Mouse (Mus musculus): ENCODE measurements around the gene Ntf3. TPM values are rescaled to one million over a fixed set of nuclear protein-coding genes. Genes with fewer than 3 reads are reported as not detected.

Ntf3 gene
- total and polyA plus RNA-seq, 3 experiments: not detected

- H3K79me2 ChIP-seq (replicated peaks; ENCODE audit: control insufficient read depth, extremely low read depth, insufficient read depth, poor library complexity, severe bottlenecking): no peaks in the 10 kb centered on the region
- H3K36me3 ChIP-seq (replicated peaks in 1 of 2; ENCODE audit: control insufficient read depth in 1 of 2, insufficient read depth in 1 of 2, low read length in 1 of 2): no peaks in the 10 kb centered on the region
- H3K9ac ChIP-seq (ENCODE audit: insufficient read depth, low read depth): no peak overlapping the region
- no peaks in the 10 kb centered on the region for H3K9me3 ChIP-seq (replicated peaks; ENCODE audit: low read length)
- in situ Hi-C loops (cut with MboI; ENCODE audit: low pct_ligation_motif_present, low pct_unique_long_range_greater_than_20kb, low sequenced_read_pairs): loop anchor here (25.0 kb wide), 1 partner anchor 195 kb away; no protein-coding TSS in a partner anchor
- no peak for DNase-seq (ENCODE audit: extremely low read depth)
- H3K27me3 ChIP-seq (replicated peaks): peaks cover 83% of the 10 kb centered on the region
- H3K4me2 ChIP-seq (ENCODE audit: insufficient read depth, low read depth, poor library complexity, severe bottlenecking): no peak overlapping the region
- dilution Hi-C loops (cut with MboI; ENCODE audit: extremely low pct_ligation_motif_present, extremely low pct_unique_long_range_greater_than_20kb, low sequenced_read_pairs): no loop called here
- H3K4me3 ChIP-seq (replicated peaks in 1 of 3; ENCODE audit: low read depth in 2 of 3, low read length in 2 of 3, poor library complexity in 1 of 3): no peak overlapping the region
- TF ChIP-seq POLR2AphosphoS2 (IDR thresholded peaks at IDR 0.05; ENCODE audit: low read depth, low read length) (no peak), JUN (IDR thresholded peaks at IDR 0.05; ENCODE audit: insufficient read depth, low read depth, low read length) (no peak), PAX5 (IDR thresholded peaks at IDR 0.05; ENCODE audit: low read length) (no peak), IRF4 (IDR thresholded peaks at IDR 0.05; ENCODE audit: low read depth, low read length) (no peak), MAZ (IDR thresholded peaks at IDR 0.05; ENCODE audit: low read depth, low read length) (no peak), ZNF384 (IDR thresholded peaks at IDR 0.05; ENCODE audit: low read depth, low read length) (no peak), CHD2 (IDR thresholded peaks at IDR 0.05; ENCODE audit: low read length) (no peak), RCOR1 (conservative IDR thresholded peaks at IDR 0.05; ENCODE audit: low read depth, low read length) (no peak), POLR2A (IDR thresholded peaks at IDR 0.05; ENCODE audit: low read depth, low read length) (no peak), NRF1 (IDR thresholded peaks at IDR 0.05; ENCODE audit: low read depth, low read length) (no peak), KAT2A (IDR thresholded peaks at IDR 0.05; ENCODE audit: insufficient replicate concordance, low read length) (no peak), SIN3A (IDR thresholded peaks at IDR 0.05; ENCODE audit: low read length) (no peak), CHD1 (IDR thresholded peaks at IDR 0.05; ENCODE audit: low read depth, low read length) (no peak)
- no peak overlapping the region for H3K27ac ChIP-seq (ENCODE audit: insufficient read depth, low read depth)
- H3K4me1 ChIP-seq (ENCODE audit: control insufficient read depth in 1 of 2, insufficient read depth in 2 of 2): no peaks in the 10 kb centered on the region
Measured at GRCm38 (mm10) chr6:126167208-126167590, 489 bp upstream of the Ntf3 start.

GRCm38 (mm10) chr6:126165591-126166155 is 1.0 kb downstream of the Ntf3 start:
- dilution Hi-C loops (cut with MboI; ENCODE audit: extremely low pct_ligation_motif_present, extremely low pct_unique_long_range_greater_than_20kb, low sequenced_read_pairs): no loop called here
- no peaks in the 10 kb centered on the region for H3K9me3 ChIP-seq (replicated peaks; ENCODE audit: low read length)
- H3K4me2 ChIP-seq (ENCODE audit: insufficient read depth, low read depth, poor library complexity, severe bottlenecking): no peak overlapping the region
- no peak overlapping the region for H3K27ac ChIP-seq (ENCODE audit: insufficient read depth, low read depth)
- no peaks in the 10 kb centered on the region for H3K36me3 ChIP-seq (replicated peaks in 1 of 2; ENCODE audit: control insufficient read depth in 1 of 2, insufficient read depth in 1 of 2, low read length in 1 of 2)
- no peak for TF ChIP-seq CTCF (conservative IDR thresholded peaks at IDR 0.05 in 1 of 2, IDR thresholded peaks at IDR 0.05 in 1 of 2; ENCODE audit: low read depth in 2 of 2, low read length in 2 of 2)
- TF ChIP-seq BHLHE40 (IDR thresholded peaks at IDR 0.05; ENCODE audit: low read depth, low read length): no peak
- TF ChIP-seq POLR2AphosphoS2 (IDR thresholded peaks at IDR 0.05; ENCODE audit: low read depth, low read length): no peak
- no peak for TF ChIP-seq CHD1 (IDR thresholded peaks at IDR 0.05; ENCODE audit: low read depth, low read length)
- no peak for TF ChIP-seq ZC3H11A (IDR thresholded peaks at IDR 0.05; ENCODE audit: low read depth, low read length)
- TF ChIP-seq ZNF384 (IDR thresholded peaks at IDR 0.05; ENCODE audit: low read depth, low read length): no peak
- TF ChIP-seq RAD21 (IDR thresholded peaks at IDR 0.05; ENCODE audit: low read depth, low read length): no peak
- no peak for TF ChIP-seq IRF4 (IDR thresholded peaks at IDR 0.05; ENCODE audit: low read depth, low read length)
- TF ChIP-seq E2F4 (IDR thresholded peaks at IDR 0.05; ENCODE audit: insufficient replicate concordance, low read depth, low read length): no peak
- TF ChIP-seq ELF1 (IDR thresholded peaks at IDR 0.05; ENCODE audit: low read depth, low read length): no peak
- TF ChIP-seq RCOR1 (conservative IDR thresholded peaks at IDR 0.05; ENCODE audit: low read depth, low read length): no peak
- TF ChIP-seq JUND (conservative IDR thresholded peaks at IDR 0.05; ENCODE audit: low read depth, low read length): no peak
- no peak for TF ChIP-seq ZMIZ1 (IDR thresholded peaks at IDR 0.05; ENCODE audit: low read depth, low read length)
- TF ChIP-seq MAFK (IDR thresholded peaks at IDR 0.05; ENCODE audit: insufficient replicate concordance, low read length): no peak
- TF ChIP-seq ETS1 (conservative IDR thresholded peaks at IDR 0.05; ENCODE audit: low read depth, low read length): no peak
- no peak for TF ChIP-seq NRF1 (IDR thresholded peaks at IDR 0.05; ENCODE audit: low read depth, low read length)
- no peak for TF ChIP-seq USF2 (conservative IDR thresholded peaks at IDR 0.05; ENCODE audit: low read depth, low read length)
- TF ChIP-seq TBP (conservative IDR thresholded peaks at IDR 0.05; ENCODE audit: low read depth, low read length): no peak
- TF ChIP-seq MAZ (IDR thresholded peaks at IDR 0.05; ENCODE audit: low read depth, low read length): no peak
- TF ChIP-seq ZKSCAN1 (IDR thresholded peaks at IDR 0.05; ENCODE audit: borderline replicate concordance, low read depth, low read length): no peak
- in situ Hi-C loops (cut with MboI; ENCODE audit: low pct_ligation_motif_present, low pct_unique_long_range_greater_than_20kb, low sequenced_read_pairs): loop anchor here (25.0 kb wide), 1 partner anchor 197 kb away; no protein-coding TSS in a partner anchor
- no peak overlapping the region for H3K9ac ChIP-seq (ENCODE audit: insufficient read depth, low read depth)
- no peak for DNase-seq (ENCODE audit: extremely low read depth)
- no peak overlapping the region for H3K4me3 ChIP-seq (replicated peaks in 1 of 3; ENCODE audit: low read depth in 2 of 3, low read length in 2 of 3, poor library complexity in 1 of 3)
- no peaks in the 10 kb centered on the region for H3K79me2 ChIP-seq (replicated peaks; ENCODE audit: control insufficient read depth, extremely low read depth, insufficient read depth, poor library complexity, severe bottlenecking)
- no peaks in the 10 kb centered on the region for H3K4me1 ChIP-seq (ENCODE audit: control insufficient read depth in 1 of 2, insufficient read depth in 2 of 2)
- peaks cover 82% of the 10 kb centered on the region for H3K27me3 ChIP-seq (replicated peaks)
